Comparison of ENCODE assay signal across 9 mouse cellular contexts in genomic region chr9:110873681-110874659, GRCm38 (mm10). TPM values are rescaled to one million over a fixed set of nuclear protein-coding genes. Genes with fewer than 3 reads are reported as not detected.
DNase-seq lines count a peak whose midpoint lies in the region; ATAC-seq lines count a peak whose summit lies in the region.
"Had no signal": no experiment of that assay in that cellular context is flagged by ENCODE, and none has a peak within 500 bp of the region (broad histone marks: within the 10 kb centered on the region; RNA-seq: fewer than 3 reads in every experiment).

No protein-coding gene starts in this region.

- intact Hi-C loops in heart, postnatal 36 days (cut with DNase I), result loop anchor here (5.0 kb wide), 1 partner anchor 462 kb away; no protein-coding TSS in a partner anchor

- DNase-seq in heart, postnatal 36 days, result no peak
- DNase-seq in adrenal gland, adult 8-10 months, result peak; percentile 44
- no peak for DNase-seq in Muller cell, postnatal 12 days (ENCODE audit: inconsistent ontology term)
- no peak for DNase-seq in urinary bladder, adult 2 months (ENCODE audit: low spot score)

- H3K27me3 ChIP-seq in heart, embryonic 14.5 days (ENCODE audit: control insufficient read depth, insufficient read depth, low read length), result peaks cover 26% of the 10 kb centered on the region
- peaks cover 38% of the 10 kb centered on the region for H3K27me3 ChIP-seq in forebrain, embryonic 13.5 days
- no peaks in the 10 kb centered on the region; the same call in 1 of the 2 replicates for H3K27me3 ChIP-seq in kidney, embryonic 16.5 days (ENCODE audit: insufficient read depth, low read length)
- H3K27me3 ChIP-seq in midbrain, embryonic 16.5 days (ENCODE audit: control insufficient read depth, insufficient read depth, low read depth, low read length), result peaks cover 4% of the 10 kb centered on the region

- no peaks in the 10 kb centered on the region for H3K36me3 ChIP-seq in heart, embryonic 14.5 days (ENCODE audit: control insufficient read depth, insufficient read depth, low read length)
- no peaks in the 10 kb centered on the region for H3K36me3 ChIP-seq in forebrain, embryonic 13.5 days (ENCODE audit: poor library complexity, severe bottlenecking)
- no peaks in the 10 kb centered on the region for H3K36me3 ChIP-seq in kidney, embryonic 16.5 days (ENCODE audit: insufficient read depth, low read length)
- H3K36me3 ChIP-seq in midbrain, embryonic 16.5 days (ENCODE audit: control insufficient read depth, insufficient read depth, low read length), result no peaks in the 10 kb centered on the region

- WGBS in heart, embryonic 14.5 days, result 11% methylated on average over 40 of the region's 40 CpGs
- WGBS in forebrain, embryonic 13.5 days, result 8% methylated on average over 39 of the region's 40 CpGs
- WGBS in kidney, embryonic 16.5 days, result 9% methylated on average over 40 of the region's 40 CpGs
- WGBS in midbrain, embryonic 16.5 days, result 8% methylated on average over 40 of the region's 40 CpGs

- no peak overlapping the region for H3K27ac ChIP-seq in heart, embryonic 14.5 days (replicated peaks in 1 of 2; ENCODE audit: control insufficient read depth in 1 of 2, insufficient read depth in 1 of 2, low read depth in 2 of 2, low read length in 2 of 2)
- no peak overlapping the region for H3K27ac ChIP-seq in forebrain, embryonic 13.5 days
- no peak overlapping the region for H3K27ac ChIP-seq in kidney, embryonic 16.5 days (ENCODE audit: low read length)
- peak overlapping the region; percentile 22; the same call in 1 of the 2 replicates for H3K27ac ChIP-seq in midbrain, embryonic 16.5 days (ENCODE audit: low read length)

- H3K4me3 ChIP-seq in heart, embryonic 14.5 days (ENCODE audit: control insufficient read depth in 1 of 2, insufficient read depth in 1 of 2, low read depth in 1 of 2, low read length in 2 of 2), result peak overlapping the region; percentile 10 to 26; a peak in 2 of 4 replicates
- H3K4me3 ChIP-seq in forebrain, embryonic 13.5 days, result peak overlapping the region; percentile 31
- H3K4me3 ChIP-seq in kidney, embryonic 16.5 days (ENCODE audit: low read length), result peak overlapping the region; percentile 38
- peak overlapping the region; percentile 44 for H3K4me3 ChIP-seq in midbrain, embryonic 16.5 days (ENCODE audit: low read depth, low read length)

- H3K4me1 ChIP-seq in heart, embryonic 14.5 days (ENCODE audit: control insufficient read depth in 2 of 2, insufficient read depth in 2 of 2, low read length in 2 of 2), result peaks cover 12 to 19% of the 10 kb centered on the region in 2 experiments
- H3K4me1 ChIP-seq in forebrain, embryonic 13.5 days, result peaks cover 22% of the 10 kb centered on the region
- H3K4me1 ChIP-seq in kidney, embryonic 16.5 days (ENCODE audit: insufficient read depth, low read length), result peaks cover 22% of the 10 kb centered on the region; the same call in 1 of the 2 replicates
- peaks cover 22% of the 10 kb centered on the region for H3K4me1 ChIP-seq in midbrain, embryonic 16.5 days (ENCODE audit: control insufficient read depth, insufficient read depth, low read length)

- peak overlapping the region; percentile 45 for H3K9ac ChIP-seq in heart, embryonic 14.5 days (ENCODE audit: low read length)
- H3K9ac ChIP-seq in forebrain, embryonic 13.5 days, result peak overlapping the region; percentile 8; the same call in 1 of the 2 replicates
- peak overlapping the region; percentile 39; the same call in 1 of the 2 replicates for H3K9ac ChIP-seq in kidney, embryonic 16.5 days (replicated peaks; ENCODE audit: low read length)
- peak overlapping the region; percentile 71 for H3K9ac ChIP-seq in midbrain, embryonic 16.5 days (ENCODE audit: low read depth, low read length)

- no peaks in the 10 kb centered on the region for H3K9me3 ChIP-seq in heart, embryonic 14.5 days (ENCODE audit: control insufficient read depth, low read length)
- H3K9me3 ChIP-seq in forebrain, embryonic 13.5 days (replicated peaks), result no peaks in the 10 kb centered on the region
- H3K9me3 ChIP-seq in kidney, embryonic 16.5 days (ENCODE audit: low read length), result no peaks in the 10 kb centered on the region
- H3K9me3 ChIP-seq in midbrain, embryonic 16.5 days (replicated peaks; ENCODE audit: control insufficient read depth, low read length, poor library complexity, severe bottlenecking), result no peaks in the 10 kb centered on the region

- peak overlapping the region; percentile 60 for H3K4me2 ChIP-seq in heart, embryonic 14.5 days (ENCODE audit: low read length)
- peak overlapping the region; percentile 63 for H3K4me2 ChIP-seq in forebrain, embryonic 13.5 days
- H3K4me2 ChIP-seq in kidney, embryonic 16.5 days (replicated peaks; ENCODE audit: low read depth, low read length), result peak overlapping the region; percentile 63
- H3K4me2 ChIP-seq in midbrain, embryonic 16.5 days (ENCODE audit: low read length), result peak overlapping the region; percentile 80

- no peak for ATAC-seq in heart, embryonic 14.5 days (ENCODE audit: insufficient number of reproducible peaks, insufficient read depth, low FRiP score, low read depth)
- ATAC-seq in forebrain, embryonic 13.5 days, result peak; percentile 73
- ATAC-seq in kidney, embryonic 16.5 days (ENCODE audit: low FRiP score, low TSS enrichment), result peak; percentile 42; the same call in 1 of the 2 replicates
- peak; percentile 77 for ATAC-seq in midbrain, embryonic 16.5 days

RNA-seq across cellular contexts. Expression of gene Als2cl, which starts 5.7 kb away (rescaled TPM):
- 1.1 and 1.6 TPM in 2 replicates for polyA plus RNA-seq in heart, embryonic 14.5 days (2014; fragmentation: Nextera tagmentation; extraction: Ambion mirVana)
- total RNA-seq in heart, postnatal 36 days (2021), result 10 to 100 TPM; 15.3 to 15.5 TPM
- 10 to 100 TPM; 16.4 to 43.7 (median 30.2) TPM for total RNA-seq in adrenal gland, adult 8-10 months (2022)
- 0.62 and 0.90 TPM in 2 replicates for polyA plus RNA-seq in forebrain, embryonic 13.5 days (2015; fragmentation: Nextera tagmentation; extraction: Ambion mirVana)
- polyA plus RNA-seq in kidney, embryonic 16.5 days (2015; fragmentation: Nextera tagmentation; extraction: Ambion mirVana), result 5.8 and 6.1 TPM in 2 replicates
- 2.5 and 2.7 TPM in 2 replicates for polyA plus RNA-seq in midbrain, embryonic 16.5 days (2015; fragmentation: Nextera tagmentation; extraction: Ambion mirVana)
- 55.6 and 65.7 TPM in 2 replicates for polyA plus RNA-seq in urinary bladder, adult 2 months (2012; rRNA removed)

RNA-seq across cellular contexts. Expression of gene Tmie, which starts 5.9 kb away (rescaled TPM):
- 0.16 and 0.20 TPM in 2 replicates for polyA plus RNA-seq in heart, embryonic 14.5 days (2014; fragmentation: Nextera tagmentation; extraction: Ambion mirVana)
- 1 to 10 TPM; 1.2 to 1.3 TPM for total RNA-seq in heart, postnatal 36 days (2021)
- 1 to 10 TPM; 2.3 to 7.5 (median 5.1) TPM for total RNA-seq in adrenal gland, adult 8-10 months (2022)
- 0.16 and 0.22 TPM in 2 replicates for polyA plus RNA-seq in forebrain, embryonic 13.5 days (2015; fragmentation: Nextera tagmentation; extraction: Ambion mirVana)
- 1.9 and 2.1 TPM in 2 replicates for polyA plus RNA-seq in kidney, embryonic 16.5 days (2015; fragmentation: Nextera tagmentation; extraction: Ambion mirVana)
- polyA plus RNA-seq in midbrain, embryonic 16.5 days (2015; fragmentation: Nextera tagmentation; extraction: Ambion mirVana), result 4.0 and 5.7 TPM in 2 replicates
- 5.2 and 7.3 TPM in 2 replicates for polyA plus RNA-seq in urinary bladder, adult 2 months (2012; rRNA removed)

RNA-seq across cellular contexts. Expression of gene Prss50, which starts 16.2 kb away (rescaled TPM):
- not detected in 2 replicates for polyA plus RNA-seq in heart, embryonic 14.5 days (2014; fragmentation: Nextera tagmentation; extraction: Ambion mirVana)
- total RNA-seq in heart, postnatal 36 days (2021), result not detected
- total RNA-seq in adrenal gland, adult 8-10 months (2022), result not detected
- 0.11 and 0.15 TPM in 2 replicates for polyA plus RNA-seq in forebrain, embryonic 13.5 days (2015; fragmentation: Nextera tagmentation; extraction: Ambion mirVana)
- polyA plus RNA-seq in kidney, embryonic 16.5 days (2015; fragmentation: Nextera tagmentation; extraction: Ambion mirVana), result 0.48 and 0.94 TPM in 2 replicates
- 0.29 and 0.47 TPM in 2 replicates for polyA plus RNA-seq in midbrain, embryonic 16.5 days (2015; fragmentation: Nextera tagmentation; extraction: Ambion mirVana)
- not detected in 2 replicates for polyA plus RNA-seq in urinary bladder, adult 2 months (2012; rRNA removed)
- polyA plus RNA-seq: large intestine, adult 2 months had no signal

RNA-seq across cellular contexts. Expression of gene Prss46, which starts 29.7 kb away (rescaled TPM):
- polyA plus RNA-seq in heart, embryonic 14.5 days (2014; fragmentation: Nextera tagmentation; extraction: Ambion mirVana), result 0.22 TPM in 1 of 2 replicates, not detected in the other
- not detected for total RNA-seq in heart, postnatal 36 days (2021)
- total RNA-seq in adrenal gland, adult 8-10 months (2022), result not detected
- not detected in 2 replicates for polyA plus RNA-seq in forebrain, embryonic 13.5 days (2015; fragmentation: Nextera tagmentation; extraction: Ambion mirVana)
- polyA plus RNA-seq in kidney, embryonic 16.5 days (2015; fragmentation: Nextera tagmentation; extraction: Ambion mirVana), result not detected in 2 replicates
- not detected in 2 replicates for polyA plus RNA-seq in midbrain, embryonic 16.5 days (2015; fragmentation: Nextera tagmentation; extraction: Ambion mirVana)
- not detected in 2 replicates for polyA plus RNA-seq in urinary bladder, adult 2 months (2012; rRNA removed)
- polyA plus RNA-seq: large intestine, adult 2 months had no signal

RNA-seq across cellular contexts. Expression of gene Prss45, which starts 39.6 kb away (rescaled TPM):
- not detected in 2 replicates for polyA plus RNA-seq in heart, embryonic 14.5 days (2014; fragmentation: Nextera tagmentation; extraction: Ambion mirVana)
- total RNA-seq in heart, postnatal 36 days (2021), result not detected
- under 1 TPM in 1 of 4 experiments, not detected in 3; 0.24 TPM for total RNA-seq in adrenal gland, adult 8-10 months (2022)
- not detected in 2 replicates for polyA plus RNA-seq in forebrain, embryonic 13.5 days (2015; fragmentation: Nextera tagmentation; extraction: Ambion mirVana)
- polyA plus RNA-seq in kidney, embryonic 16.5 days (2015; fragmentation: Nextera tagmentation; extraction: Ambion mirVana), result not detected in 2 replicates
- 0.20 TPM in 1 of 2 replicates, not detected in the other for polyA plus RNA-seq in midbrain, embryonic 16.5 days (2015; fragmentation: Nextera tagmentation; extraction: Ambion mirVana)
- not detected in 2 replicates for polyA plus RNA-seq in urinary bladder, adult 2 months (2012; rRNA removed)
- polyA plus RNA-seq: large intestine, adult 2 months had no signal

Comparison
In these comparisons a context has a peak if more than half of its experiments do, and no peak if none do; other contexts are left out.
1. H3K9ac ChIP-seq: peak in every context shown above with its lines; median percentile 71 in midbrain, embryonic 16.5 days; 45 in heart, embryonic 14.5 days; 39 in kidney, embryonic 16.5 days; 8 in forebrain, embryonic 13.5 days.